Mouse (Mus musculus) heart, embryonic 14.5 days (tissue): ENCODE data around the gene Eri3. TPM values are rescaled to one million over a fixed set of nuclear protein-coding genes. Genes with fewer than 3 reads are reported as not detected.

Experiments used
- ATAC-seq: fragments of 200-750 bp; cut with Nextera tagmentation; 2 replicates; pipeline ENCODE4 v1.8.0; 2017; ENCODE audit warnings: low read depth, moderate TSS enrichment; ENCODE audit not compliant: insufficient number of reproducible peaks, insufficient read depth, low FRiP score
- H3K27ac ChIP-seq, 2 experiments: fragments of 200-500 bp in 1 of 2; fragments of 300-500 bp in 1 of 2; sonication (generic) in 1 of 2; replicated peaks in 1 of 2; 2 replicates each; pipeline ENCODE4 v1.5.1; 2012 to 2014; ENCODE audit warnings: low read depth in 2 of 2, low read length in 2 of 2, control low read depth in 1 of 2, mild to moderate bottlenecking in 1 of 2, mixed read lengths in 1 of 2; ENCODE audit not compliant: control insufficient read depth in 1 of 2, insufficient read depth in 1 of 2
- H3K27me3 ChIP-seq: fragments of 300-500 bp; sonication (generic); 2 replicates; pipeline ENCODE4 v1.6.1; 2014; ENCODE audit warnings: mild to moderate bottlenecking, low read length, control low read depth; ENCODE audit not compliant: control insufficient read depth, insufficient read depth
- H3K36me3 ChIP-seq: fragments of 300-500 bp; sonication (generic); 2 replicates; pipeline ENCODE4 v1.6.1; 2014; ENCODE audit warnings: mild to moderate bottlenecking, control low read depth, low read length, mixed read lengths; ENCODE audit not compliant: control insufficient read depth, insufficient read depth
- H3K4me1 ChIP-seq, 2 experiments: fragments of 200-500 bp in 1 of 2; fragments of 300-500 bp in 1 of 2; sonication (generic) in 1 of 2; 2 replicates each; pipeline ENCODE4 v1.6.1; 2012 to 2014; ENCODE audit warnings: low read length in 2 of 2, control low read depth in 1 of 2, mixed read lengths in 1 of 2; ENCODE audit not compliant: control insufficient read depth in 2 of 2, insufficient read depth in 2 of 2
- H3K4me2 ChIP-seq: fragments of 300-500 bp; sonication (generic); 2 replicates; pipeline ENCODE4 v1.6.1; 2014; ENCODE audit warnings: mild to moderate bottlenecking, low read length
- H3K4me3 ChIP-seq, 2 experiments: fragments of 200-500 bp in 1 of 2; fragments of 300-500 bp in 1 of 2; sonication (generic) in 1 of 2; 2 replicates each; pipeline ENCODE4 v1.5.1; 2012 to 2014; ENCODE audit warnings: low read length in 2 of 2, mild to moderate bottlenecking in 2 of 2, control low read depth in 1 of 2, low read depth in 1 of 2, moderate library complexity in 1 of 2; ENCODE audit not compliant: control insufficient read depth in 1 of 2, insufficient read depth in 1 of 2
- H3K9ac ChIP-seq: fragments of 300-500 bp; sonication (generic); 2 replicates; pipeline ENCODE4 v1.6.1; 2014; ENCODE audit warnings: mild to moderate bottlenecking, low read length
- H3K9me3 ChIP-seq: fragments of 300-500 bp; sonication (generic); 2 replicates; pipeline ENCODE4 v1.6.1; 2016; ENCODE audit warnings: low read length, control low read depth; ENCODE audit not compliant: control insufficient read depth
- WGBS: fragments of 180-500 bp; shearing (Covaris S2); extraction: QIAGEN DNeasy Blood & Tissue Kit; methylation state at CpG from one replicate; pipeline ENCODE4 v1.1.7; 2014; 5-methylcytosine and 5-hydroxymethylcytosine counted together
- polyA plus RNA-seq: library from polyadenylated mRNA; unstranded; fragments of >200 nt; fragmentation: Nextera tagmentation; extraction: Ambion mirVana; gene quantifications from 2 replicates; pipeline ENCODE4 v1.2.1, GENCODE M21; 2014

Gene Eri3
- polyA plus RNA-seq, 1 experiment from 2014 or later: 128 TPM

GRCm38 (mm10) chr4:117599986-117600565 is 49.9 kb downstream of the Eri3 start:
- Histone ChIP-seq H3K27ac (no peak overlapping the region), H3K27me3 (no peaks in the 10 kb centered on the region), H3K9ac (no peak overlapping the region), H3K9me3 (no peaks in the 10 kb centered on the region), H3K36me3 (peaks cover 45% of the 10 kb centered on the region), H3K4me3 (no peak overlapping the region), H3K4me2 (no peak overlapping the region), H3K4me1 (peaks cover 5 to 6% of the 10 kb centered on the region in 2 experiments; a peak in 3 of 4 replicates)
- WGBS: 75% methylated on average over 7 of the region's 7 CpGs
- no peak for ATAC-seq

GRCm38 (mm10) chr4:117601338-117601776 is 51.2 kb downstream of the Eri3 start:
- no peak overlapping the region for H3K4me3 ChIP-seq
- WGBS: 65% methylated on average over 5 of the region's 5 CpGs
- H3K9me3 ChIP-seq: no peaks in the 10 kb centered on the region
- peaks cover 12 to 16% of the 10 kb centered on the region in 2 experiments; a peak in 3 of 4 replicates for H3K4me1 ChIP-seq
- H3K36me3 ChIP-seq: peaks cover 36% of the 10 kb centered on the region
- no peak overlapping the region for H3K27ac ChIP-seq
- H3K27me3 ChIP-seq: no peaks in the 10 kb centered on the region
- no peak overlapping the region for H3K9ac ChIP-seq
- no peak overlapping the region for H3K4me2 ChIP-seq
- no peak for ATAC-seq

GRCm38 (mm10) chr4:117605099-117605953 is 55.2 kb downstream of the Eri3 start:
- 59% methylated on average over 16 of the region's 16 CpGs for whole genome bisulfite sequencing
- Histone ChIP-seq H3K36me3 (peaks cover 6% of the 10 kb centered on the region; the same call in 1 of the 2 replicates), H3K9ac (0 out of 2 replicates have a peak overlapping the region, but pooled peaks have one; percentile 4), H3K9me3 (no peaks in the 10 kb centered on the region), H3K4me3 (no peak overlapping the region), H3K27ac (no peak overlapping the region), H3K4me1 (peaks cover 25 to 36% of the 10 kb centered on the region in 2 experiments), H3K27me3 (no peaks in the 10 kb centered on the region), H3K4me2 (no peak overlapping the region)
- no peak for ATAC-seq

- 43% methylated on average over 1 of the region's 1 CpGs for WGBS
- H3K27me3 ChIP-seq: no peaks in the 10 kb centered on the region
- H3K27ac ChIP-seq: no peak overlapping the region
- no peak overlapping the region for H3K4me2 ChIP-seq
- ATAC-seq: no peak
- no peak overlapping the region for H3K9ac ChIP-seq
- H3K4me1 ChIP-seq: peaks cover 25 to 36% of the 10 kb centered on the region in 2 experiments
- H3K36me3 ChIP-seq: peaks cover 4% of the 10 kb centered on the region; the same call in 1 of the 2 replicates
- H3K9me3 ChIP-seq: no peaks in the 10 kb centered on the region
- no peak overlapping the region for H3K4me3 ChIP-seq
These were observed 55.7 kb downstream of the Eri3 start for GRCm38 (mm10) chr4:117605954-117606227.

- H3K27me3 ChIP-seq: no peaks in the 10 kb centered on the region
- peaks cover 23 to 48% of the 10 kb centered on the region in 2 experiments for H3K4me1 ChIP-seq
- no peak overlapping the region for H3K27ac ChIP-seq
- no peaks in the 10 kb centered on the region for H3K9me3 ChIP-seq
- no peak overlapping the region for H3K9ac ChIP-seq
- H3K36me3 ChIP-seq: peaks cover 13% of the 10 kb centered on the region
- H3K4me3 ChIP-seq: no peak overlapping the region
- H3K4me2 ChIP-seq: no peak overlapping the region
- no peak for ATAC-seq
- 79% methylated on average over 5 of the region's 5 CpGs for WGBS
These were observed 56.9 kb downstream of the Eri3 start for GRCm38 (mm10) chr4:117606831-117607610.

- WGBS: 51% methylated on average over 9 of the region's 9 CpGs
- Histone ChIP-seq H3K4me2 (no peak overlapping the region), H3K4me3 (no peak overlapping the region), H3K27me3 (no peaks in the 10 kb centered on the region), H3K36me3 (peaks cover 21% of the 10 kb centered on the region), H3K27ac (peak overlapping the region in 1 of 2 experiments; percentile 14; a peak in 1 of 4 replicates), H3K9ac (no peak overlapping the region), H3K9me3 (no peaks in the 10 kb centered on the region), H3K4me1 (peaks cover 23 to 49% of the 10 kb centered on the region in 2 experiments)
- ATAC-seq: no peak
These were observed 58.1 kb downstream of the Eri3 start for GRCm38 (mm10) chr4:117608265-117608664.

GRCm38 (mm10) chr4:117609371-117610039 is 59.3 kb downstream of the Eri3 start:
- Histone ChIP-seq H3K4me2 (no peak overlapping the region; the same call in 1 of the 2 replicates), H3K27me3 (no peaks in the 10 kb centered on the region), H3K36me3 (peaks cover 33% of the 10 kb centered on the region), H3K4me3 (no peak overlapping the region), H3K9me3 (no peaks in the 10 kb centered on the region), H3K9ac (no peak overlapping the region), H3K4me1 (peaks cover 23 to 48% of the 10 kb centered on the region in 2 experiments), H3K27ac (0 out of 4 replicates have a peak overlapping the region, but pooled peaks have one; percentile 7 to 19)
- WGBS: 16% methylated on average over 7 of the region's 7 CpGs
- ATAC-seq: 0 out of 2 replicates have a peak, but pooled peaks have one; percentile 37
